Mouse (Mus musculus): ENCODE results near the gene Ralgds. TPM values are rescaled to one million over a fixed set of nuclear protein-coding genes. Genes with fewer than 3 reads are reported as not detected.
"Not testable (repeated sequence)": the region's sequence is repeated elsewhere in the genome, so short reads cannot be mapped to it uniquely, and the experiment has no call there.

The Ralgds gene
- polyA plus RNA-seq, 1 experiment = 5.2 TPM

GRCm38 (mm10) chr2:28496671-28497070, 16.3 kb upstream of the Ralgds start, which contains the start of gene Gbgt1:
Gene Gbgt1 (plus strand): TSS chr2:28496891.
- H3K4me3 ChIP-seq (replicated peaks; ENCODE audit: control insufficient read depth, low read depth, low read length) = no peak within 1 kb of the TSS
- 72% methylated on average over 5 of the region's 5 CpGs for WGBS
- TF ChIP-seq POLR2A (IDR thresholded peaks at IDR 0.05; ENCODE audit: borderline replicate concordance, control insufficient read depth, low read depth, low read length) = no peak
- no peak for TF ChIP-seq CTCF (IDR thresholded peaks at IDR 0.05; ENCODE audit: control insufficient read depth, insufficient read depth, low read length)

GRCm38 (mm10) chr2:28497561-28497960, 15.4 kb upstream of the Ralgds start:
- Histone ChIP-seq H3K4me3 (replicated peaks; ENCODE audit: control insufficient read depth, low read depth, low read length) (no peak overlapping the region), H3K4me1 (ENCODE audit: control insufficient read depth, insufficient read depth, low read length) (no peaks in the 10 kb centered on the region), H3K27ac (ENCODE audit: control insufficient read depth, insufficient read depth, low read depth, low read length, poor library complexity) (no peak overlapping the region)
- 83% methylated on average over 5 of the region's 5 CpGs for WGBS
- TF ChIP-seq CTCF (IDR thresholded peaks at IDR 0.05; ENCODE audit: control insufficient read depth, insufficient read depth, low read length) (no peak), POLR2A (IDR thresholded peaks at IDR 0.05; ENCODE audit: borderline replicate concordance, control insufficient read depth, low read depth, low read length) (no peak)

More at GRCm38 (mm10) chr2:28496671-28497070, 16.3 kb upstream of the Ralgds start, which contains the start of gene Gbgt1:
- Histone ChIP-seq H3K4me1 (ENCODE audit: control insufficient read depth, insufficient read depth, low read length) (no peaks in the 10 kb centered on the region), H3K27ac (ENCODE audit: control insufficient read depth, insufficient read depth, low read depth, low read length, poor library complexity) (no peak within 1 kb of the TSS)

- WGBS = 8% methylated on average over 4 of the region's 4 CpGs
- no peak for TF ChIP-seq CTCF (IDR thresholded peaks at IDR 0.05; ENCODE audit: control insufficient read depth, insufficient read depth, low read length)
- H3K4me1 ChIP-seq (ENCODE audit: control insufficient read depth, insufficient read depth, low read length) = no peaks in the 10 kb centered on the region
- H3K4me3 ChIP-seq (replicated peaks; ENCODE audit: control insufficient read depth, low read depth, low read length) = no peak overlapping the region
- H3K27ac ChIP-seq (ENCODE audit: control insufficient read depth, insufficient read depth, low read depth, low read length, poor library complexity) = no peak overlapping the region
Measured at GRCm38 (mm10) chr2:28498431-28498830, 14.5 kb upstream of the Ralgds start.

GRCm38 (mm10) chr2:28502987-28503386, 9.9 kb upstream of the Ralgds start:
- H3K4me3 ChIP-seq (replicated peaks; ENCODE audit: control insufficient read depth, low read depth, low read length) = no peak overlapping the region
- TF ChIP-seq POLR2A (IDR thresholded peaks at IDR 0.05; ENCODE audit: borderline replicate concordance, control insufficient read depth, low read depth, low read length) (no peak), CTCF (IDR thresholded peaks at IDR 0.05; ENCODE audit: control insufficient read depth, insufficient read depth, low read length) (no peak)
- H3K27ac ChIP-seq (ENCODE audit: control insufficient read depth, insufficient read depth, low read depth, low read length, poor library complexity) = no peak overlapping the region
- no peaks in the 10 kb centered on the region for H3K4me1 ChIP-seq (ENCODE audit: control insufficient read depth, insufficient read depth, low read length)
- WGBS = 62% methylated on average over 10 of the region's 10 CpGs

GRCm38 (mm10) chr2:28504676-28505075, 8.2 kb upstream of the Ralgds start:
- no peak overlapping the region for H3K27ac ChIP-seq (ENCODE audit: control insufficient read depth, insufficient read depth, low read depth, low read length, poor library complexity)
- 84% methylated on average over 13 of the region's 13 CpGs for WGBS
- TF ChIP-seq POLR2A (IDR thresholded peaks at IDR 0.05; ENCODE audit: borderline replicate concordance, control insufficient read depth, low read depth, low read length) = no peak
- no peak for TF ChIP-seq CTCF (IDR thresholded peaks at IDR 0.05; ENCODE audit: control insufficient read depth, insufficient read depth, low read length)
- H3K4me1 ChIP-seq (ENCODE audit: control insufficient read depth, insufficient read depth, low read length) = no peaks in the 10 kb centered on the region
- H3K4me3 ChIP-seq (replicated peaks; ENCODE audit: control insufficient read depth, low read depth, low read length) = no peak overlapping the region

GRCm38 (mm10) chr2:28505795-28506194, 7.1 kb upstream of the Ralgds start, which contains the start of gene Gm10134:
Gene Gm10134 (plus strand): TSS chr2:28506095.
- no peaks in the 10 kb centered on the region for H3K4me1 ChIP-seq (ENCODE audit: control insufficient read depth, insufficient read depth, low read length)
- TF ChIP-seq POLR2A (IDR thresholded peaks at IDR 0.05; ENCODE audit: borderline replicate concordance, control insufficient read depth, low read depth, low read length) = no peak
- TF ChIP-seq CTCF (IDR thresholded peaks at IDR 0.05; ENCODE audit: control insufficient read depth, insufficient read depth, low read length) = no peak
- no peak within 1 kb of the TSS for H3K27ac ChIP-seq (ENCODE audit: control insufficient read depth, insufficient read depth, low read depth, low read length, poor library complexity)
- no peak within 1 kb of the TSS for H3K4me3 ChIP-seq (replicated peaks; ENCODE audit: control insufficient read depth, low read depth, low read length)
- 69% methylated on average over 3 of the region's 3 CpGs for WGBS

- TF ChIP-seq POLR2A (IDR thresholded peaks at IDR 0.05; ENCODE audit: borderline replicate concordance, control insufficient read depth, low read depth, low read length) = no peak
- no peak for TF ChIP-seq CTCF (IDR thresholded peaks at IDR 0.05; ENCODE audit: control insufficient read depth, insufficient read depth, low read length)
- H3K27ac ChIP-seq (ENCODE audit: control insufficient read depth, insufficient read depth, low read depth, low read length, poor library complexity) = no peak overlapping the region
- WGBS = 78% methylated on average over 6 of the region's 6 CpGs
- no peaks in the 10 kb centered on the region for H3K4me1 ChIP-seq (ENCODE audit: control insufficient read depth, insufficient read depth, low read length)
- H3K4me3 ChIP-seq (replicated peaks; ENCODE audit: control insufficient read depth, low read depth, low read length) = no peak overlapping the region
Measured at GRCm38 (mm10) chr2:28506291-28506690, 6.6 kb upstream of the Ralgds start.

- not testable (repeated sequence) for H3K4me1 ChIP-seq (ENCODE audit: control insufficient read depth, insufficient read depth, low read length); H3K27ac ChIP-seq (ENCODE audit: control insufficient read depth, insufficient read depth, low read depth, low read length, poor library complexity); H3K4me3 ChIP-seq (replicated peaks; ENCODE audit: control insufficient read depth, low read depth, low read length)
- WGBS = 38% methylated on average over 5 of the region's 5 CpGs
Measured at GRCm38 (mm10) chr2:28511600-28511999, 1.3 kb upstream of the Ralgds start.

Measured in bone marrow, adult 2 months (tissue).